Mouse (Mus musculus): Measurements from ENCODE around the gene Ptx3.

GRCm38 (mm10) chr3:66251842-66252241 is 32.1 kb downstream of the Ptx3 start:
- TF ChIP-seq CTCF (IDR thresholded peaks at IDR 0.05; ENCODE audit: insufficient read depth, low read depth, low read length), result no peak
- TF ChIP-seq POLR2A (IDR thresholded peaks at IDR 0.05; ENCODE audit: insufficient read depth, low read depth, low read length), result no peak

Measured in olfactory bulb, adult 2 months (tissue).